Mouse (Mus musculus) c-Kit-negative CD71-positive TER-119-positive erythroid progenitor cells, embryonic 14.5 days (primary cell): Measurements from ENCODE around the gene C2cd4c.

Source experiments
- DNase-seq: peaks from one replicate; pipeline ENCODE4 v3.0.0-alpha.2; 2013; ENCODE audit warnings: low read depth, low spot score

The C2cd4c gene

GRCm38 (mm10) chr10:79612192-79613135, 1.4 kb downstream of the C2cd4c start:
- DNase-seq = no peak

- DNase-seq = no peak
Measured at GRCm38 (mm10) chr10:79611296-79611695, 2.5 kb downstream of the C2cd4c start.

DNA sequence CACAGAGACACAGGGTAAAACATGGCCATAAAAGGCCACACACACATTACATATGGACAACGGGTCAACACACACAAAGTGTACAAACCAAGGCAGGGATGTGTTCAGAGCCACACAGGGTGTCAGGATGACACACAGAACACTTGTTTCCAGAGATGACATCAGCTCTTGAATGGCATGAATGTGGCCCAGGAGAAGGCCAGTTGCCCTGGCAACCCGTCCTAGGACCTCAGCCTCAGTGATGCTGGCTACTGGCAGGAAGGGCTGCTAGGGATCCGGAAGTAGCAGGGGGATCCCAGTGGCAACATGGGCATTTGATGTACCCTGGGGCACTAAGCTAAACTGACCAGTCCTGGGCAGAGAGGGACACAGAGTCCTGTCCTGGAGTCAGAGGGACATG, 4.5 kb downstream of the C2cd4c start:
- no peak for DNase-seq

- DNase-seq = no peak
Measured at GRCm38 (mm10) chr10:79607892-79608291, 5.9 kb downstream of the C2cd4c start.

DNA sequence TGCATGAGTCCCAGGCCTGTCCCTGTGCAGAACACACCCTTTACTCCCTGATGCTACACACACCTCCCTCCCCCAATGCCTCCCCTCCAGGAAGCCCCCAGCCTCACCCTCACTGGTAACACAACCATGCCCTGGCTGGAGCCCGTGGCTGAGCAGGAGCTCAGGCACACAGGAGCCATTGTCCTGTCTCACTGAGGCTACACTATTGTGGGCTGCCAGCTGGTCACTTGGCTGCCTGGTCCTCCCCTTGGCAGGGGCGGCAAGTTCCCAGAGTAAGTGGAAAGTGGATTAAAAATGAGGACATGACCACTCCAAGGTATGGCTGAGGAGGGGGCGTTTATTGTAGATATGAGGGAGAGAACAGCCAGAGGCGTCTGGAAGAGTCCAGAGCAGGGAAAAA, 7.3 kb downstream of the C2cd4c start:
- no peak for DNase-seq

GRCm38 (mm10) chr10:79597936-79598230, 15.9 kb downstream of the C2cd4c start:
- DNase-seq = no peak

GRCm38 (mm10) chr10:79597051-79597935, 16.5 kb downstream of the C2cd4c start:
- DNase-seq = no peak

DNA sequence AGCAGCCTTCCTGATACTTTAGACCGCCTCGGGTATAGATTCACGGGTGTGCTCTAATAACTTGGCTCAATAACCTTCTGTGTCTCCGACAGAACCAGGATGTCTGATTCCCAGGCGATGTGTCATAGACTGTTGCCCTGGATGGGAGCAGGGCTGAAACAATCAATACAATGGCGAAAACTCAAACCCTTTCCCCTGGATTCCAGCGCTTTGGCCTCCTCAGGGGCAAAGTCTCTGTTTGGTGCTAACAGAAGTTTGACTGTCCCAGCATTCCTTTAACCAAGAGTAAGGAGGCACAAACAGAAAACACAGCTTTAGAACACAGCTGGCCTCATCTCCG, 18.3 kb downstream of the C2cd4c start:
- DNase-seq = no peak

GRCm38 (mm10) chr10:79594872-79595589, 18.8 kb downstream of the C2cd4c start:
- no peak for DNase-seq

- no peak for DNase-seq
Measured at GRCm38 (mm10) chr10:79594111-79594510, 19.7 kb downstream of the C2cd4c start.

GRCm38 (mm10) chr10:79590702-79591101, 23.1 kb downstream of the C2cd4c start:
- DNase-seq = no peak

DNA sequence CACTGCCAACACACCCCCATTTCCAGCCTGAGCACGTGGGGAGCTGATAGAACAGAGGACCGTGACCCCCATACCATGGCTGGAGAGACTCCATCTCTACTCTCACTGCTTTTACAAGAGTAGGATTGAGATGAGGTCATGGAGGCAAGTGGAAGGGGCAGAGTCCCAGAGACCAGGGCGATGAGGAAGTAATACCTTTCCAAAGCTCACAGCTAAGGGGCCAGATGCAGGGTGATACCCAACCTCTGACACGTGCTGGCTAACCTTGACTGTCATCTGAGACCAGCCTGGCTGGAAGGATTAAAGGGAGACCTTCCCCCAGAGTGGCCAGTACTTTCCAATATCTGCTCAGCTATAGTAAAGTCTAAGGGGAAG, 26.1 kb downstream of the C2cd4c start:
- no peak for DNase-seq

DNA sequence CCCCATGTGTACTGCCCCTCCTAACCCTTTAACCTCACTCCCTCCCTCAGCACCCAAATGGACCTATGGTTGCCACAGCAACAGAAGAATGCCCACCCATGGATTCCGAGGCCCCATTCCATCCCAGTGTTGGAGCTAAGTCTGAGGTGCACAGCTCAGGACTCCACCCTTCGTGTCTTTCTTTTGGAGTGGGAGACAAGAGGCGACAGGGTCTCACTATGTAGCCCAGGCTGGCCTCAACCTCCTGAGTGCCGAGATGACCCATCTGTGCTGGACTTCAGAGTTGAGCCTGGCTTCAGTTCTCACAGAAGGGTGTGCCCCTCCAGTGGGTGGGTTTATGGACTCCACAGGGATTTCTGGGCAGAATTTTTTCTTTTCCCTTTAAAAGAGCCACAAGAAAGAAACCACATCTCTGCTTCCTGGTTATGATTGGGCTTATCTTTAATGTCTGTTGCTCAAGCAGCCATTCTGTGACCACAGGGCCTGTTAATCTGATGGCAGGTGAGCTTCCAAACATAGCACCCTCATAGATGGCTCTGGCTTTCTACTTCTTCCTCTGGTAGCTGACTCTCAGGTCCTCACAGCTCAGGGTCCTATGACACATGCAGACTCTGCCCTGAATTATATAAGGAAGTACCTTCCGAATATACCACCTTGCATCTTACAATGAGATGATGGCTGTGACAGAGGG, 26.6 kb downstream of the C2cd4c start, which contains the start of gene Theg:
TSS of gene Theg (minus strand) at position 271 of the 691 bp plus-strand sequence.
- DNase-seq = no peak

DNA sequence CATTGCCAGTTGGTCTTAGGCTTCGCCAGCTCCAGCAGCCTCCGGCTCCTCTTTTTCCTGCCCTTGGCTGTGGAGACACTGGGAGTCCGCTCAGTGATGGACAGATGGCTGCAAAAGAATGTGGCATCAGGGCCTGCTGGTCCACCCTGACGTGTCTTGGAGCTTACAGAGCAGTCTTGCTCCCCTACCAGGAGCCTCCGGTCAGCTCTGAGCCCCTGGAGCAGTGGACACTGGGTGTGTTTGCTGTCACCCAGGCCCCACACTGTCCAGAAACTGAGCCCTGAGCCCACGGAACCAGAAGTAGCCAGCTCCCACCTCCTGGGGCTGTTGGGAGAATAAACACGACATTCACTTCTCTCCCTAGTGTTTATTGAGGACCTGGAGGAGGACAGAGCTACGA, 27.6 kb downstream of the C2cd4c start:
- no peak for DNase-seq

GRCm38 (mm10) chr10:79585723-79586122, 28.1 kb downstream of the C2cd4c start:
- no peak for DNase-seq

DNA sequence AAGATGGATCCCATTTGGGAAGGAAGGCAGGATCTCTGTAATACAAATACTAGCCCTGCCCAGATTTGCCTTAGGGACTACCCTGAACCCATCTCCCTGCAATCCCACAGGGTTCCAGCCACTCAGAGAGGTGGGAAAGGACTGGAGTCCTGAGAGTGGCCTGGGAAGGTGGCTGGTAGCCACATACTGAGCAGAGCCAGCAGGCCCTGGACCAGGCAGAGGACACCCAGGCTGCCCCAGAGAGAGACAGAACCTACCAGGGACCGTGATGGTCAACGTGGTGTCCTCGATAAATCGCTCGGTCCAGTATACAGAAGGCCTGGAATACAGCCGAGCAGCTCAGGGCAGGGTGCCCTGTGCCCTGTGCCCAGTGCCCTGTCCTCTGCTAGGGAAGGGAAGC, 28.7 kb downstream of the C2cd4c start:
- no peak for DNase-seq

GRCm38 (mm10) chr10:79584426-79584825, 29.4 kb downstream of the C2cd4c start:
- DNase-seq = no peak

GRCm38 (mm10) chr10:79584021-79584420, 29.8 kb downstream of the C2cd4c start:
- no peak for DNase-seq

GRCm38 (mm10) chr10:79581501-79581900, 32.3 kb downstream of the C2cd4c start:
- no peak for DNase-seq

DNA sequence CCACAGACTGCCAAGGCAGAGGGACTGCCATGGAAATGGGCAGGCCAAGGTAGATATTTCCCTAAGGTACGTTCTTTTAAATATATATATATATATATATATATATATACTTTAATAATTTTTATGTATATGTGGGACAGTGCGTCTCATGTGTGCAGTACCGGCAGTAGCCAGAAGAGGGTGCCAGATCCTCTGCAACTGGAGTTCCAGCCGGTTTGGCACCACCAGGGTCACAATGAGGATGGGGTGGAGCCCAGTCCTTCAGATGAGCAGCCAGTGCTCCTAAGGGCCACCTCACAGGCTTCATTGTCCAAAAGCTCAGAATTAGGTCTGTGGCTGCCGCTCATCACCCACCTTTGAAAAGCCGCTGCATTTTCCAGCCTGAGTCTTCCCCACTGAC, 33.0 kb downstream of the C2cd4c start:
- DNase-seq = peak; percentile 21

- DNase-seq = no peak
Measured at GRCm38 (mm10) chr10:79580356-79580755, 33.5 kb downstream of the C2cd4c start.
